Mouse (Mus musculus) heart, embryonic 13.5 days (tissue): ENCODE results near the gene Sigmar1. TPM values are rescaled to one million over a fixed set of nuclear protein-coding genes. Genes with fewer than 3 reads are reported as not detected.
A peak's percentile ranks its signal among the peaks of the same experiment; 100 is the strongest.

Source experiments
- ATAC-seq: fragments of 200-750 bp; cut with Nextera tagmentation; 2 replicates; pipeline ENCODE4 v1.8.0; 2017; ENCODE audit warnings: moderate TSS enrichment; ENCODE audit not compliant: insufficient number of reproducible peaks, low FRiP score, low TSS enrichment; ENCODE audit errors: extremely low read depth
- H3K27ac ChIP-seq: fragments of 300-500 bp; sonication (generic); replicated peaks from 2 replicates; pipeline ENCODE4 v1.5.1; 2015; ENCODE audit warnings: moderate library complexity, mild to moderate bottlenecking, inconsistent platforms
- H3K27me3 ChIP-seq: fragments of 300-500 bp; sonication (generic); replicated peaks from 2 replicates; pipeline ENCODE4 v1.6.1; 2015; ENCODE audit warnings: mild to moderate bottlenecking, inconsistent platforms
- H3K36me3 ChIP-seq: fragments of 300-500 bp; sonication (generic); 2 replicates; pipeline ENCODE4 v1.6.1; 2015; ENCODE audit warnings: mild to moderate bottlenecking, inconsistent platforms
- H3K4me1 ChIP-seq: fragments of 300-500 bp; sonication (generic); 2 replicates; pipeline ENCODE4 v1.6.1; 2015; ENCODE audit warnings: inconsistent platforms
- H3K4me2 ChIP-seq: fragments of 300-500 bp; sonication (generic); 2 replicates; pipeline ENCODE4 v1.6.1; 2015; ENCODE audit warnings: inconsistent platforms, mild to moderate bottlenecking, moderate library complexity
- H3K4me3 ChIP-seq: fragments of 300-500 bp; sonication (generic); 2 replicates; pipeline ENCODE4 v1.5.1; 2015; ENCODE audit warnings: moderate library complexity, mild to moderate bottlenecking, inconsistent platforms
- H3K9ac ChIP-seq: fragments of 300-500 bp; sonication (generic); 2 replicates; pipeline ENCODE4 v1.6.1; 2015; ENCODE audit warnings: inconsistent platforms, mild to moderate bottlenecking, moderate library complexity
- H3K9me3 ChIP-seq: fragments of 300-500 bp; sonication (generic); 2 replicates; pipeline ENCODE4 v1.6.1; 2016; ENCODE audit warnings: inconsistent platforms
- WGBS: fragments of 180-500 bp; shearing (Covaris S2); methylation state at CpG from one replicate; pipeline ENCODE4 v1.1.7; 2015; ENCODE audit warnings: mixed read lengths; 5-methylcytosine and 5-hydroxymethylcytosine counted together
- polyA plus RNA-seq: library from polyadenylated mRNA; unstranded; fragments of >200 nt; fragmentation: Nextera tagmentation; extraction: Ambion mirVana; gene quantifications from 2 replicates; pipeline ENCODE4 v1.2.1, GENCODE M21; 2015

Sigmar1 gene
- polyA plus RNA-seq, 1 experiment from 2014 or later: 63.3 TPM

DNA sequence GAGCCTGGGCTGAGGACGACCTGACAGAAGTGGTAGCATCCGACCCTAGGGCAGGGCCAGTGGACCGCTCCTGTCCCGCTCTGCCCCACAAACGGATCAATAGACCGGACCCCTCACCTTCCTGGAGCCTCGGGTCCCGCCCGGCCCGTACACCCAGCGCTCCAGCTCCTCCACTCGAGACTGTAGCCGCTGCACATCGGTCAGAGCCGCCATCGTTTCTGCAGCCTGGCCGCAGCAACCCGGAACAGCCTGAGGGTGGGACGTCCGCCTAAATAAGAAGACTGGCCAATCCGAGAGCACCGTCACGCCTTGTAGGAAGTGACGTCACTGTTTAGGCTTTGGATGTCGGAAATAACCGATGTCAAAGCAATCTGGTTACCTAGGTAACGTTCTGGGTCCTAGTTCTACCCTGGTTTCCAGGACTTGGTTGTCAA lies 33.0 kb downstream of the Sigmar1 start, which contains the start of gene Dctn3:
Gene Dctn3, minus strand, starts transcription at position 253 of the 434 bp plus-strand sequence.
- under 1% methylated on average over 27 of the region's 27 CpGs for WGBS
- Histone ChIP-seq H3K4me2 (peak within 1 kb of the TSS; percentile 92), H3K27ac (no peak within 1 kb of the TSS), H3K36me3 (peaks cover 28% of the 10 kb centered on the region), H3K27me3 (peaks cover 46% of the 10 kb centered on the region), H3K9ac (peak within 1 kb of the TSS; percentile 94), H3K4me3 (peak within 1 kb of the TSS; percentile 78), H3K4me1 (peaks cover 16% of the 10 kb centered on the region), H3K9me3 (no peaks in the 10 kb centered on the region)
- ATAC-seq: peak; percentile 84

DNA sequence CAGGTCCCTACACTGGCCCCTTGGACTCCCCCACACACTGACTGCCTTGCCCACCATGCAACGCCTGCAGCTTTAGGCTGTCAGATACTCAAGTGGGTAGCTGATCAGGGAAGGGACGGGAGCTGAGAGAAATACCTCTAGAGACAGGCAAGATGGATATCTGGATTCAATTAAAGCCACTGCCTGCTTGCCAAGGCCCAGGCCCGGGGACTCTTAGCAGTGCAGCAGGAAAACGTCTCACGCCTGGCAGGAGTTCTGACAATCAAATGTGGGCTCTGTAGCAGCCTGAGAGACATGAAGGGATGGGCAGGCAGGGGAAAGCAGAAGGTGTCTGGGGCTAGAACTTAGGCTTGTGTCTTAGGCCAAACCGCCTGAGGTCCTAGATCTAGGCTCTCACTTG lies 39.1 kb downstream of the Sigmar1 start:
- H3K4me2 ChIP-seq: no peak overlapping the region
- peaks cover 58% of the 10 kb centered on the region for H3K36me3 ChIP-seq
- H3K4me3 ChIP-seq: no peak overlapping the region
- no peaks in the 10 kb centered on the region for H3K9me3 ChIP-seq
- H3K27ac ChIP-seq: no peak overlapping the region
- WGBS: 47% methylated on average over 6 of the region's 6 CpGs
- ATAC-seq: no peak
- no peak overlapping the region for H3K9ac ChIP-seq
- H3K4me1 ChIP-seq: peaks cover 24% of the 10 kb centered on the region
- H3K27me3 ChIP-seq: no peaks in the 10 kb centered on the region

DNA sequence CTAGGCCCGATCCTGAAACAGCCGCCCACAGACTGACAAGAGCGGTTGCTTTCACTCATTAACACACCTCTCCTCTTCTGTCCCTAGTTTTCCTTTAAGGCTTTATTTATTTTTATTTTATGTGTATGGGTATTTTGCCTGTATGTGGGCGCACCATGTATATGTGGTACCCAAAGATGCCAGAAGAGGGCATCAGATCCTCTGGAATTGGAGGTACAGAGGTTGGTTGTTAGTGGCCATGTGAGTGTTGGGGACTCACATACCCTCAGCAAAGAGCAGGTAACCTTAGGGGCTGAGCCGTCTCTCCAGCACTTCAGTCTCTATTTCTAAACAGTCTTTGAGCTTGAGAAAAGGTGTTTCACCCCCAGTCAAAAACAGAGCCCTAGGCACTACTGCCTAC lies 40.4 kb downstream of the Sigmar1 start:
- Histone ChIP-seq H3K4me2 (no peak overlapping the region), H3K9me3 (no peaks in the 10 kb centered on the region), H3K27ac (no peak overlapping the region), H3K9ac (no peak overlapping the region), H3K4me1 (peaks cover 27% of the 10 kb centered on the region), H3K27me3 (no peaks in the 10 kb centered on the region), H3K36me3 (peaks cover 68% of the 10 kb centered on the region), H3K4me3 (no peak overlapping the region)
- WGBS: 88% methylated on average over 5 of the region's 5 CpGs
- ATAC-seq: no peak

DNA sequence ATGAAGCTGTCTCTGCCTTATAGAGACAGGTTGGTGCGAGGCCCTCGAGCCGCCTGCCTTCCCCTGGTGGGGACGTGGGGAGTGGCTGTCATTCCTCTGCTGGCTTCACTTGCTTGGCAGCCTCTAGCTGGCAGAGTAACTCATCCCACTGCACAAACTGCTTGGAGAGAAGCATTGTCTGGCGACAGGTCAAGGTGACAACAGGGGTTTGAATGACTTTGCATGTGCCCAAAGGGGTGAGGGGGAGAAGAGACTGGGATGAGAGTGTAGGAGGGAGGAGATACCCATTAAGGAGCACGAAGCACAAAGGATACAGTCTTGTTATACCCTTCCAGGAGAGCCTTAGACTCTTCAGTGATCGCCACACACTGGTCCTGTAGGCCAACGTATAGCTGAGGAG lies 40.9 kb downstream of the Sigmar1 start:
- no peak overlapping the region for H3K4me3 ChIP-seq
- 69% methylated on average over 8 of the region's 8 CpGs for WGBS

DNA sequence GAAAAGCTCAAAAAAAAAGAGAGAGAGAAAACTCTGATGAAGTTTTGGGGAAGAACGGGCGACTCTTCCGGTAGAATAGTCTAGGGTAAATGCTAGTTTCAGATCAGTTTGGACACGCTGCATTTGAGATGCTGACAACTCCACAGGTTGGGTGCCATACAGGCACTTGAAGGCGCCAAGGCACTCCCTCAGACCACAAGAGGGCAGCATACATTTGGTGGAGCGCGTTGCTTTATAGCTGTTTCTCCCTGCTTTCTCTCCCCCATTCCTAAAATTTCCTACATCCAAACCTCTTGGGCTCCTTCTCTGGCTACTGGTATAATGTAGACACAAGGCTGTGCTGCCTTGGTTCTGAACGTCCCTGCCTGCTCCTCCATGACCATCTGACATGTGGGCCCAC lies 41.7 kb downstream of the Sigmar1 start:
- WGBS: 24% methylated on average over 8 of the region's 8 CpGs
- Histone ChIP-seq H3K4me1 (peaks cover 27% of the 10 kb centered on the region), H3K27ac (no peak overlapping the region), H3K36me3 (peaks cover 59% of the 10 kb centered on the region), H3K9ac (peak overlapping the region; percentile 97; the same call in 1 of the 2 replicates), H3K27me3 (no peaks in the 10 kb centered on the region), H3K4me3 (peak overlapping the region; percentile 85), H3K9me3 (no peaks in the 10 kb centered on the region), H3K4me2 (peak overlapping the region; percentile 95)
- ATAC-seq: no peak

More for the DNA sequence above, 40.9 kb downstream of the Sigmar1 start:
- no peaks in the 10 kb centered on the region for H3K27me3 ChIP-seq
- H3K9me3 ChIP-seq: no peaks in the 10 kb centered on the region
- ATAC-seq: no peak
- no peak overlapping the region for H3K4me2 ChIP-seq
- H3K9ac ChIP-seq: no peak overlapping the region
- H3K27ac ChIP-seq: no peak overlapping the region
- peaks cover 27% of the 10 kb centered on the region for H3K4me1 ChIP-seq
- H3K36me3 ChIP-seq: peaks cover 67% of the 10 kb centered on the region

DNA sequence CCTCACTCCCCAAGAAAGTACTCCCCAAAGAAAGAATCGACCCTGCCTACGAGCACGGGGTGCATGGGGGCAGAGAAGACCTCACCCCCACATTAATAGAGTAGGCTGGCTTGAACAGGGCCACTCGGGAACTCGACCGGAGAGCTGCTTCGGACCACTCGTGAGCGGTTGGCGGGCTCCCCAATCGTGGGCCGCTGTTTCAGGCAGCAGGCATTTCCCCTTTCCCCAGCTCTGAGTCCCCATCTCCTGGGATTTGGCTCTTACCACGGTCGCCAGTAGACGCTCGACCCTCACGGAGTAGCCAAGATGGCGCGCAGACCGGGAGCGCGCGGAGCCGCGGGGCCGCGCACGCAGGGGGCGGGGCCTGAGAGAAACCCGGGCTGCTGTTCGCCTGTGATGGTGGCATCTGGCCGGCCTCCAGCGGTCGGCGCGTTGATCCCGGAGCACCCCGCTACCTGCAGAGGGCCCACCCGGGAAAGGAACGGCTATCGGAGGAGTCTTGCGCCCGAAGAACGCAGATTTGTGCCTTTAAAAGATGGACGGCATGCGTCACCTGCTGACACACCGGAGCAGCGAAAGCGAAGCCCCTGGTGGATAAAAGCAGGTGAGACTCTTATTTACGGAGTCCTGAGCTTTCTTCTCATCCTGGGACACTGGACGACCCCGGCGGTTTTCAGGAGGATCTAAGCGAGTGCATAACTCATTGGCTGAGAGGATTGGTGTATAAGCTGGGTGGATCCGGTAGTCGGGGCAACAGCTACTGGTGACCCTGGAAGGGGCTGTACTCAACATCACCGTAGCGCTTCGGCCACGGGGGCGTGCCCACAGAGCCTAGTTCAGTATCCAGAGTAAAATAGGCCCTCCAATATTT lies 42.5 kb downstream of the Sigmar1 start, which contains the start of gene Rpp25l:
Gene Rpp25l, minus strand, starts transcription at position 338 of the 871 bp plus-strand sequence.
- H3K4me1 ChIP-seq: peaks cover 27% of the 10 kb centered on the region
- under 1% methylated on average over 61 of the region's 61 CpGs for WGBS

DNA sequence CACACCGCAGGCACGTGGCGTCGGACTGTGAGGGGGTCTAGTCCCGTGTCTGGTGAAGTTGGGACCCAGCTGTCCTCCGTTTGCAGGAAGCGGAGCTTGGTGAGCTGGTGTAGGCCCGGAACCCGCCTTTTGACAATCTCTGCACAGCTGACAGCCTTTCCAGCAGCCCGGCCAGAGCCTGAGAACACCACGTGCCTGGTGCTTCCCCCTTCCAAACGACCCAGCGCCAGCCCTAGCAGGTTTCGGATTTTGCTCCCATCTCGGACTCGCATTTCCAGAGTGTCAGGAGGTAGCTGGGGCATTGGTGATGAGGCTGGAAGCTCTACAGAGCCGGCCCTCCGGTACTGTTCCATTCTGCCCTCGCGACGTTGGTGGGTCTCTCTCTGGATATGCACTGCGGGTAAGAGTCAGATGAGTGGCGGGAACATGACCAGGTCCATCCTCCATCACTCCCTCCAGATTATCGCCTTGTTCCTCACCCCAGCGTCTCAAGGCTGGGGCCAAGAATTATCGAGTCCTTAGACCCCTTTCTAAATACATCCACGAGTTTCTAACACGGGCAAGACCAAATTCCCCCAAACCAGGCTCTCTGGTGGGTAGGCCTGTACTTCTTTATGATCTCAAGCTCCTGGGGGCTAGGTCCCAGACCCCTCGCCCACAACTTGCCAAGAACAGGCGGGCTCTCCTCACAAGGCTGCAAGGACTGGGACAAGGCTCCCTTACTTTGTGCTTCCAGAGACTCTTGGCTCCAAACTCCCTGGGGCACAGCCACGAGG lies 43.3 kb downstream of the Sigmar1 start:
- ATAC-seq: no peak
- peaks cover 6% of the 10 kb centered on the region; the same call in 1 of the 2 replicates for H3K27me3 ChIP-seq
- no peaks in the 10 kb centered on the region for H3K9me3 ChIP-seq
- H3K4me2 ChIP-seq: peak overlapping the region; percentile 95
- peak overlapping the region; percentile 76 for H3K27ac ChIP-seq
- H3K4me1 ChIP-seq: peaks cover 27% of the 10 kb centered on the region
- WGBS: 41% methylated on average over 31 of the region's 31 CpGs
- peak overlapping the region; percentile 85 for H3K4me3 ChIP-seq
- H3K36me3 ChIP-seq: peaks cover 42% of the 10 kb centered on the region
- peak overlapping the region; percentile 97 for H3K9ac ChIP-seq

More for the DNA sequence above, 42.5 kb downstream of the Sigmar1 start, which contains the start of gene Rpp25l:
- H3K36me3 ChIP-seq: peaks cover 50% of the 10 kb centered on the region
- 0 out of 2 replicates have a peak, but pooled peaks cover 3% of the 10 kb centered on the region for H3K27me3 ChIP-seq
- H3K4me2 ChIP-seq: peak within 1 kb of the TSS; percentile 95
- peak within 1 kb of the TSS; percentile 76 for H3K27ac ChIP-seq
- H3K9me3 ChIP-seq: no peaks in the 10 kb centered on the region
- H3K4me3 ChIP-seq: peak within 1 kb of the TSS; percentile 85
- peak; percentile 76 for ATAC-seq
- peak within 1 kb of the TSS; percentile 97 for H3K9ac ChIP-seq

DNA sequence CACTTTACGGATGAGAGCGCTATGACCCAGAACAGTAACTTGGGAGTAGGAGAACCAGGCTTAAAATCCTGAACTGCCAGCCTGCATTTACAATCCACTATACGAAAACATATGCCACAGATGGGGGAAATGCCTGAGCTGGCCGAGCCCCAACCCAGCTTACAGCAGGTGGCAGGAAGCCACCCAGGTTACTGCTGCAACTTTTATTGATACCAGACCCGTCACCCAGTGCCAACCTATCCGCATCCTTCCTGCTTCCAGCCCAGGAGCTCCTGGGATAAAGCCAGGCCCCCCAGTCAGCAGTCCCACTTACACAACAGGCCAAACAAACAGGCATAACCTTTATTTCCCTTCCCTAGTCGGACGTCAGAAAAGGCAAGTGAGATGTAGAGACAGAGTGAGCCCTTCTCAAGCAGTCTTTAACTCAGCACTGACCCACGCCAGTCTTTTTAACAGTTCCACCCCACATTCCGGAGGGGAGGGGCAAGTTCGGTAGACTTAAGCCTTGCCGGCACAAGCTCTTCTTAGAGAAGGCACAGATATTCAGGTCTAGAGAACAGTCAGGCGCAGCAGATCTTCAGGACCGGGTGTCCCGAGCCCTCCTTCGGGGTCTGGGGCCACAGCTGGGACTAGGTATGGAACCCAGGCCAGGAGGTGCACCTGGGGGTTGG lies 44.1 kb downstream of the Sigmar1 start:
- Histone ChIP-seq H3K36me3 (peaks cover 34% of the 10 kb centered on the region), H3K4me1 (peaks cover 33% of the 10 kb centered on the region), H3K27ac (no peak overlapping the region), H3K27me3 (peaks cover 11% of the 10 kb centered on the region), H3K4me2 (peak overlapping the region; percentile 95), H3K9me3 (no peaks in the 10 kb centered on the region), H3K9ac (peak overlapping the region; percentile 97), H3K4me3 (peak overlapping the region; percentile 85)
- ATAC-seq: no peak
- WGBS: 72% methylated on average over 16 of the region's 16 CpGs

DNA sequence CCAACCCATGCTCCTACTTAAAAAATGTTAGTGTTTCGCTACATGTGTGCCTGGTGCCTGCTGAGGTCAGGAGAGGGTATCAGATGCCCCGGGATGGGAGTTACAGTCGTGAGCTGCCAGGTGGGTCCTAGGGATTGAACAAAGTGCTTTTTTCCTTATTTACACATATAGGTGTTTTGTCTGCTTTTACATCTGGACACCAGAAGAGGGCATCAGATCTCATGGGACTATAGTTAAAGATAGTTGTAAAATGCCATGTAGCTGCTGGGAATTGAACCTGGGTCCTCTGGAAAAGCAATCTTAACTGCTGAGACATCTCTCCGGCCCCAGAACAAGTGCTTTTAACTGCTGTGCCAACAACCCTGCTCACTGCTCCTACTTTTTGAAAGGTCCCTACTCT lies 45.7 kb downstream of the Sigmar1 start:
- peaks cover 20% of the 10 kb centered on the region for H3K27me3 ChIP-seq
- no peak overlapping the region for H3K4me2 ChIP-seq
- H3K9ac ChIP-seq: no peak overlapping the region
- 54% methylated on average over 4 of the region's 4 CpGs for WGBS
- no peaks in the 10 kb centered on the region for H3K9me3 ChIP-seq
- peaks cover 20% of the 10 kb centered on the region; the same call in 1 of the 2 replicates for H3K36me3 ChIP-seq
- no peak overlapping the region for H3K27ac ChIP-seq
- no peak overlapping the region for H3K4me3 ChIP-seq
- H3K4me1 ChIP-seq: peaks cover 45% of the 10 kb centered on the region
- no peak for ATAC-seq

DNA sequence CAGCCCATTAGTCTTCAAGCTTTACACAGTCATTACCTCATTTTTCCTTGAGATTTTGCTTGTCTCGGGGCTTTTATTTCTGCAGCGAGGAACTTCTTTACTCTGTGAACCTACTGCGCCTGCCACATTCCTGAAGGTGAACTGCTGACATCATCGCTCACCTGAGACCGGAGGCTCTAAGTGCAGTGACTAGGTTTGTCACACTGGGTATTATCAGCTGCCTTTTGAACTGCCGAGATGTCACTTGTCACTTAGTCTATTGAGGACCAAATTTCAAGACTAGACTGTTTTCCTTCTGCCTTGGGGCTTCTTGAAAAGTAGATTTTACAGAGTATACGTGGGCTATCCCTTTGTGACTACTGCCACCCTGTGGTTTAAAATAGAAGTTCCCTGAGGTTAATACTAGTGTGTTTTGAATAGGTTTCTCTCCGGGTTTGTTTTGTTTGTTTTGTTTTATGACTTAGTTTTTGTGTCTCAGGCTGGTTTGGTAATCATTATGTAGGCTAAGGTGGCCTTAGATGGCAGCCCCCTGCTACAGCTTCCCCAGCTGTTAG lies 47.7 kb downstream of the Sigmar1 start:
- Histone ChIP-seq H3K36me3 (peaks cover 20% of the 10 kb centered on the region; the same call in 1 of the 2 replicates), H3K4me1 (peaks cover 39% of the 10 kb centered on the region), H3K9ac (no peak overlapping the region), H3K9me3 (no peaks in the 10 kb centered on the region), H3K4me2 (no peak overlapping the region), H3K4me3 (no peak overlapping the region), H3K27ac (no peak overlapping the region), H3K27me3 (peaks cover 37% of the 10 kb centered on the region)
- 41% methylated on average over 8 of the region's 8 CpGs for WGBS
- ATAC-seq: no peak
